Mouse (Mus musculus): ENCODE data around the gene Wdr90.

DNA sequence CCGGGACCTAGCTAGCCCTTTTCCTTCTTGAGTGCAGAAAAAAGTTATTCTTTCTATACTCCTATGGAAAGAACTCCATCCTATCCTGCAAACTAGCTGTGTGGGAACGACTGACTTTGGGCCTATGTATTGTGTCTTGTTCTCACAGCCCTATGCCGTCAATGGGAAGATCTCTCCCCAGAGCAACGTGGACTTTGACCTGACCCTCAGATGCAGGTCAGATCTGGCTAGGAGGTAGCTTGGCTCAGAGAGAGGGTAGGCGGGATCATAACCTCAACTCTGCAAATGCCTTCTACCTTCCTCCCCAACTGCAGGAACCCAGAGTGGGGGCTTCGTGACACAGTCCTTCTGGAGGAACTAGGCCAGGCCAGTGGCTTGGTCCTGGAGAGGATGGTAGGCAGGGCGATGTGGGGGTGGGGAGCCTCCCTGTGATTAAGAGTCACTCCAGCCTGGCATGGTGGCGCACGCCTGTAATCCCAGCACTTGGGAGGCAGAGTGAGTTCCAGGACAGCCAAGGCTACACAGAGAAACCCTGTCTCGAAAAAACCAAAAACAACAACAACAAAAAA lies 15.1 kb upstream of the Wdr90 start:
- TF ChIP-seq POLR2A (IDR thresholded peaks at IDR 0.05; ENCODE audit: borderline replicate concordance, low read depth, low read length) (no peak), CTCF (IDR thresholded peaks at IDR 0.05; ENCODE audit: low read depth, low read length) (no peak)
